Mouse (Mus musculus) ES-Bruce4 (cell line): ENCODE data around the gene Nfxl1. TPM values are rescaled to one million over a fixed set of nuclear protein-coding genes. Genes with fewer than 3 reads are reported as not detected.
"Not testable (repeated sequence)": the region's sequence is repeated elsewhere in the genome, so short reads cannot be mapped to it uniquely, and the experiment has no call there.

Experiments used
- H3K27ac ChIP-seq: 2 replicates; pipeline ENCODE4 v1.5.1; 2012; ENCODE audit warnings: low read length, inconsistent platforms; ENCODE audit not compliant: insufficient read depth
- H3K27me3 ChIP-seq: 2 replicates; pipeline ENCODE4 v1.6.1; 2012; ENCODE audit warnings: mild to moderate bottlenecking, low read length, inconsistent platforms; ENCODE audit not compliant: control insufficient read depth, poor library complexity, insufficient read depth, severe bottlenecking
- H3K36me3 ChIP-seq: 2 replicates; pipeline ENCODE4 v1.6.1; 2012; ENCODE audit warnings: inconsistent platforms, mild to moderate bottlenecking, low read length, moderate library complexity; ENCODE audit not compliant: control insufficient read depth, poor library complexity, insufficient read depth, severe bottlenecking
- H3K4me1 ChIP-seq: one replicate; pipeline ENCODE4 v1.8.1; 2011; ENCODE audit warnings: low read length; ENCODE audit not compliant: control insufficient read depth, insufficient read depth
- H3K4me3 ChIP-seq: 2 replicates; pipeline ENCODE4 v1.5.1; 2011; ENCODE audit warnings: low read depth, mild to moderate bottlenecking, low read length
- H3K9ac ChIP-seq: 2 replicates; pipeline ENCODE4 v1.6.1; 2012; ENCODE audit warnings: low read depth, mild to moderate bottlenecking, inconsistent platforms; ENCODE audit not compliant: poor library complexity, severe bottlenecking
- H3K9me3 ChIP-seq: replicated peaks from 2 replicates; pipeline ENCODE4 v1.6.1; 2012; ENCODE audit warnings: mild to moderate bottlenecking, low read length, inconsistent platforms; ENCODE audit not compliant: control insufficient read depth, poor library complexity, insufficient read depth, severe bottlenecking
- CTCF ChIP-seq: IDR thresholded peaks from one replicate; pipeline ENCODE4 v1.8.1; 2011; ENCODE audit warnings: low read depth, low read length
- EP300 ChIP-seq: IDR thresholded peaks from 2 replicates; pipeline ENCODE4 v1.6.1; 2011; ENCODE audit warnings: low read depth, low read length; ENCODE audit not compliant: insufficient read depth
- POLR2A ChIP-seq: IDR thresholded peaks from one replicate; pipeline ENCODE4 v1.8.1; 2011; ENCODE audit warnings: low read length; ENCODE audit not compliant: insufficient read depth
- polyA plus RNA-seq: library from polyadenylated mRNA; stranded (reverse); fragments of >200 nt; gene quantifications from 2 replicates; pipeline ENCODE4 v1.2.4, GENCODE M21; 2011; ENCODE audit warnings: low read depth; ENCODE audit not compliant: missing spikeins, insufficient read depth, insufficient read length

Gene Nfxl1
- polyA plus RNA-seq, 1 experiment: 57.4 TPM

DNA sequence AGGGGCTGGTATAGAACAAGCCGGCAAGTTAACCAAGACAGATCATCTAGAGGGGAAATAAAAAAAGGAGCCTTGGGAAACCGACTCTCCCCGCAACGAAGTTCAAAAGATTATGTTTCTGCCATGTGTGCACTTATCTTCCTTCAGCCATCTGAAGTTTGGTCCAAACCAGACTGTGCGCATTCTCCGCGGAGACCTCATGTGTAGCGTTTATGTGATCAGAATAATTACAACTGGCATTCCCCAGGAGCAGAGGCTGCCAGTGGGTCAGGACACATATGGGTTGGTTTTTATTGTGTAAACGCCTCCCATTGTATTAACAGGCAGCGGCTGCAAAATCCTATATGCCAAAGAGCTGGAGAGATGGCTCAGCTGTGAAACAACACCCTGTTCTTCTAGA is 20.1 kb upstream of the Nfxl1 start:
- H3K27ac ChIP-seq, H3K9ac ChIP-seq: not testable (repeated sequence)

DNA sequence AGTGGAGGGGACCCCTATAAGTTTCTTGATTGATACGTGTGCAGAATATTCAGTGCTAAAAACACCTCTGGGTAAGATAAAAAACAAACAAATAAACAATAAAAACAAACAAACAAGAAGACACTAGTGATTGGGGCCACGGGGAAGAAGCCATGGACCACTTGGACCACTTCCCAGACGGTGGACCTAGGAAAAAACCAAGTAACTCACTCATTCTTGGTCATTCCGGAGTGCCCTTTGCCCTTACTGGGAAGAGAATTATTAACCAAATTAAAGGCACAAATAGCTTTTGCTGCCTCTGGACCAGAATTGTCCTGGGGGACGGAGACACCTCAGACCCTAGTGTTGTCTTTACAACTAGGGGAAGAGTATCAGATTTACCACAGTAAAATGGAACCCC is 6.1 kb upstream of the Nfxl1 start:
- H3K4me3 ChIP-seq: no peak overlapping the region
- no peaks in the 10 kb centered on the region for H3K4me1 ChIP-seq
- no peak overlapping the region for H3K9ac ChIP-seq
- TF ChIP-seq EP300 (no peak), CTCF (no peak), POLR2A (no peak)
- no peaks in the 10 kb centered on the region; the same call in 1 of the 2 replicates for H3K27me3 ChIP-seq
- no peaks in the 10 kb centered on the region for H3K9me3 ChIP-seq
- H3K27ac ChIP-seq: no peak overlapping the region
- H3K36me3 ChIP-seq: no peaks in the 10 kb centered on the region

More for the DNA sequence above, 20.1 kb upstream of the Nfxl1 start:
- not testable (repeated sequence) for H3K4me3 ChIP-seq, H3K9me3 ChIP-seq, H3K36me3 ChIP-seq, H3K4me1 ChIP-seq, H3K27me3 ChIP-seq

DNA sequence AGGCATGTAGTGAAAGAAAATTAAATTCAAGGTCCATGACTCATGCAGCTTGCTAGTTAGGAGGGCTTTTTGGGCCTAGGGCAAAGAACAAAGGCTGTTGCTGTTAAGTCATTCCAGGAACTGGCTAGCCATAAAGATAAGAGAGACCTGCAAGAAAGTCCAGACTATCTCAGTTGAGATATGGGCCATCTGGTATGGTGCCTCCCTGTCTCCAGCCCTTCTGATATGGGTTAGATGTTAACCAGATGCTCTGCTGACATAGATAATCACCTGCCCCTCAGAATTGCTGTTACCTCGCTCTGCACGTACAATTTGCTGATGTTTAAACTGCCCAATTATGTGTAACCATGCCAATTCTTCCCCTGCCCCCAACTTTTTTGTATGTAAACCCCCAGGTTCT is 3.7 kb upstream of the Nfxl1 start:
- H3K9me3 ChIP-seq, H3K27me3 ChIP-seq, H3K27ac ChIP-seq, H3K4me3 ChIP-seq, H3K36me3 ChIP-seq, H3K9ac ChIP-seq, H3K4me1 ChIP-seq: not testable (repeated sequence)

DNA sequence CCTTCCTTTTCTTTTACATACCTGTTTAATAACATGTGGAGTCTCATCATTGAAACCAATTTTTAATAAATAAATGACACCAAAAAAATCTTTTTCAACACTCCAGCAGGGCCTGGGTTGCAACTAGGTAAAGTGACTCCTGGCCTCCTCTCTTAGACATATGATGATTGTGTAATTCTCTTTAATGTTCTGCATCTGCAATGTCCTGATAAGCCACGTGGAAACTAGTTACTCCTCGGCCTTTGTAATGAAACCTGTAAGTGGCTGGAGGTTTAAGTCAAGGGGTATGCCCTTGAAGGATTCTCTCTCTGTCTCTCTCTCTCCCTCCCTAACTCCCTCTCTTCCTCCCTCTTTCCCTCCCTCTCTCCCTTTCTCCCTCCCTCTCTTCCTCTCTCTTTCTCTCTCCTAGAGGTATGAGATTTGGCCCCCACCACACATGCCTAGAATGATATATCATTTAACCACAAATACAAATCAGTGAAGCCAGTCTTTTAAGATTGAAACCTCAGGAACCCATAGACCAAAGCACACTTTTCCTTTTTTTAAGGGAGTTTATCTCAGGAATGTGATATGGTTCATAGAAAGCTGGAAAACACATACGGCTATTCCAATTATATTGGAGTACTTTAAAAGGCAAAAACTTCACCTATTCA is 1.6 kb upstream of the Nfxl1 start:
- H3K4me3 ChIP-seq: no peak overlapping the region
- TF ChIP-seq EP300: no peak
- TF ChIP-seq CTCF: no peak
- no peak for TF ChIP-seq POLR2A
- no peaks in the 10 kb centered on the region for H3K36me3 ChIP-seq
- no peak overlapping the region for H3K9ac ChIP-seq
- H3K4me1 ChIP-seq: no peaks in the 10 kb centered on the region
- no peaks in the 10 kb centered on the region for H3K9me3 ChIP-seq
- H3K27me3 ChIP-seq: peaks cover 1% of the 10 kb centered on the region; the same call in 1 of the 2 replicates
- H3K27ac ChIP-seq: no peak overlapping the region

- peak overlapping the region; percentile 94 for H3K4me3 ChIP-seq
- H3K27me3 ChIP-seq: peaks cover 1% of the 10 kb centered on the region; the same call in 1 of the 2 replicates
- H3K4me1 ChIP-seq: no peaks in the 10 kb centered on the region
- H3K36me3 ChIP-seq: no peaks in the 10 kb centered on the region
- H3K9ac ChIP-seq: peak overlapping the region; percentile 73
- TF ChIP-seq POLR2A: no peak
- TF ChIP-seq CTCF: no peak
- no peak for TF ChIP-seq EP300
- no peak overlapping the region for H3K27ac ChIP-seq
- no peaks in the 10 kb centered on the region for H3K9me3 ChIP-seq
These were observed 563 bp downstream of the Nfxl1 start for GRCm38 (mm10) chr5:72558716-72559526.

- no peaks in the 10 kb centered on the region for H3K4me1 ChIP-seq
- H3K27ac ChIP-seq: no peak overlapping the region
- H3K9ac ChIP-seq: no peak overlapping the region
- no peak for TF ChIP-seq EP300
- TF ChIP-seq CTCF: no peak
- TF ChIP-seq POLR2A: no peak
- H3K27me3 ChIP-seq: peaks cover 1% of the 10 kb centered on the region; the same call in 1 of the 2 replicates
- no peak overlapping the region for H3K4me3 ChIP-seq
- H3K36me3 ChIP-seq: no peaks in the 10 kb centered on the region
- no peaks in the 10 kb centered on the region for H3K9me3 ChIP-seq
These were observed 3.2 kb downstream of the Nfxl1 start for GRCm38 (mm10) chr5:72556245-72556644.
